Mouse (Mus musculus) cerebellum, adult 2 months (tissue): ENCODE measurements around the gene Tspan33. TPM values are rescaled to one million over a fixed set of nuclear protein-coding genes. Genes with fewer than 3 reads are reported as not detected.

Experiments used
- DNase-seq, 2 experiments: peaks; one replicate each; pipeline ENCODE4 v3.0.0; 2021
- H3K27ac ChIP-seq: fragments of 200-500 bp; 2 replicates; pipeline ENCODE4 v1.5.1; 2012; ENCODE audit warnings: low read length, control low read depth, inconsistent platforms; ENCODE audit not compliant: insufficient read depth
- H3K27me3 ChIP-seq: fragments of 200-500 bp; 2 replicates; pipeline ENCODE4 v1.6.1; 2012; ENCODE audit warnings: inconsistent platforms, mild to moderate bottlenecking, low read length, moderate library complexity; ENCODE audit not compliant: control insufficient read depth, insufficient read depth
- H3K4me1 ChIP-seq: fragments of 200-500 bp; 2 replicates; pipeline ENCODE4 v1.6.1; 2011; ENCODE audit warnings: low read length; ENCODE audit not compliant: control insufficient read depth, insufficient read depth
- H3K4me3 ChIP-seq: fragments of 200-500 bp; replicated peaks from 2 replicates; pipeline ENCODE3; 2011; ENCODE audit warnings: mild to moderate bottlenecking, low read depth, low read length, control low read depth; ENCODE audit not compliant: insufficient read depth
- CTCF ChIP-seq: fragments of 200-500 bp; IDR thresholded peaks from 2 replicates; pipeline ENCODE4 v1.5.1; 2011; ENCODE audit warnings: low read depth, mild to moderate bottlenecking, control low read depth, low read length, moderate library complexity, borderline replicate concordance; ENCODE audit not compliant: insufficient read depth
- POLR2A ChIP-seq: fragments of 200-500 bp; IDR thresholded peaks from 2 replicates; pipeline ENCODE4 v1.6.1; 2011; ENCODE audit warnings: low read length, control low read depth, borderline replicate concordance; ENCODE audit not compliant: insufficient read depth
- WGBS: fragments of 180-500 bp; shearing (Covaris S2); methylation state at CpG from one replicate; pipeline ENCODE4 v1.1.7; 2018; 5-methylcytosine and 5-hydroxymethylcytosine counted together
- polyA plus RNA-seq: library from polyadenylated mRNA; depleted of rRNA; stranded (reverse); fragments of >200 nt; gene quantifications from 2 replicates; pipeline ENCODE4 v1.2.3, GENCODE M21; 2012

Tspan33 gene
- polyA plus RNA-seq, 1 experiment: 27.2 TPM

DNA sequence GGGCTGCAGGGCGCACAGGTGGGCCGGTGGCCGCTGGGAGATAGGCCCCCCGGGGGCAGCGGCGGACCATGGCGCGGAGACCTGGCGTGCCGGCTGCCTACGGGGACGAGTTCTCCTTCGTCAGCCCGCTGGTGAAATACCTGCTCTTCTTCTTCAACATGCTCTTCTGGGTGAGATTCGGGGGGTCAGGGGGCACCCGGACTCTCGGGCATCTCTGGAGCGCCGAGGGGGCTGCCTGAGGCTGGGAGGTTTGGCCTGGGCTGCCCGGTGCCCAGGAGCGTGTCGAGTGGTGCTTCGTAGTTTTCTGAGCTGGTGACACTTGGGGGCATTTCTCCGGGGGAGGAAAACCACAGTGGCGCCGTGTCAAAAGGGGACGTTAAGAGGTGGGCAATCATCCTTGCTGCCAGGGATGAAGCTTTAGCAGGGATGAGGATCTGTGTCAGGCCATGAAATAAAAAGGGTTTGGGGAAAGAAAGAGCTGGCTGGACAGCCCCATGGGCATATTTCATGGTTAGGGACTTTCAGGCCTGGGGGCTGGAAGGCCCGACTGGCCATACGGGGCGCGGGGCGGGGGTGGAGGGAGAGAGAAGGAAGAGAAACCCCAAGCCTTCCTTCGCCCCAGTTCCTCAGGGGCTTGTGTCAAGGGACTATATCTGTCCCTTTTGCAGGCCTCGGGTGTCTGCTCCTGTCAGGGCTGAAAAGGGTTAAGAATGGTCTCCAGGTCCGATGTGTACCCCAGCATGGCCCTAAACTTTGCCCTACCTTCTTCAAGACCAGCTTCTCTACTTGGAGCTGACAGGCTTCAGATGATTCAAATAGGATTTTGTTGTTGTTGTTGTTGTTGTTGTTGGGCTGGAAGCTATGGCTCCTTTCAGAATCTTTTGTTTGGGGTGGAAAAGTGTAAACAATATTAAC, 610 bp downstream of the Tspan33 start:
- H3K27me3 ChIP-seq: no peaks in the 10 kb centered on the region
- peak in 1 of 2 experiments; percentile 34 for DNase-seq
- H3K4me1 ChIP-seq: peaks cover 17% of the 10 kb centered on the region
- H3K27ac ChIP-seq: 0 out of 2 replicates have a peak overlapping the region, but pooled peaks have one; percentile 3
- 7% methylated on average over 35 of the region's 35 CpGs for WGBS
- TF ChIP-seq POLR2A (no peak), CTCF (no peak)
- peak overlapping the region; percentile 64 for H3K4me3 ChIP-seq

DNA sequence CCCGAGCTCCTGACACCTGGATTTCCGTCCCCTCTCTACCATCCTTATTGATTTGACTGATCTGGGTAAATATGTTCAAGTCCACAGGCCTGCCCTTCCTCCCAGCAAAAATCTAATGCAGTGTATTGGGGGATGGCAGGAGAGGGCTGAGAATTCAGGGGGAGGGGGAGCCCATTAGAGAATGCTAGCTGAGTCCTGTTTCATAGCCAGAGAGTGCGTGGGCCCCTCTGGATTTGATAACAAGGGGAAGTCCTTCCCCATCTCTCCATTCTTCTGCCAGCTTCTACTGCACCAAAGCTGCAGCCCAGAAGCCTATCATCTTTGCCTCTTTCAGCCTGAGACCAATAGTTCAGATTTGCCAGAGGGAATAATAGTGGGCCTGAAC, 1.3 kb downstream of the Tspan33 start:
- Histone ChIP-seq H3K27me3 (no peaks in the 10 kb centered on the region), H3K4me3 (no peak overlapping the region), H3K27ac (no peak overlapping the region), H3K4me1 (peaks cover 17% of the 10 kb centered on the region)
- WGBS: 75% methylated on average over 3 of the region's 3 CpGs
- no peak for DNase-seq
- no peak for TF ChIP-seq POLR2A
- TF ChIP-seq CTCF: no peak

DNA sequence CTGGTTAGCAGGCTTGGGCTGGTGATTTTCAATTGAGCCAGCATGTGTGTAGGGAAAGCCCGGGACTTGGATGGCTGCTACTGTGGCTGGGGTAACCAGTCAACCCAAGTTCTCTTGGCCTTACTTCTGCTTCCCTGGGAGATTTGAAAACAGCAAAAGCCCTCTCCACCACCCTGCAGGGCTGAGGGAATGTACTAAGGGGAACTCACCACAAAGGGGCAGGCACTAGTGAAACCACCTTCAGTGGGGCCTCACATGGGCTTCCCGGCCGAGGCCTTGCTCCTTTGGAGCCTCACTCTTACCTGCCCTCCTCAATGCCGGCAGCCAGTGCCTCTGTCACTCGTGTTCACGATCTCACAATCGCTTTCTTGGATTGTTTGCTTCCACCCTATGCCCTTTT, 2.0 kb downstream of the Tspan33 start:
- no peak overlapping the region for H3K27ac ChIP-seq
- H3K4me3 ChIP-seq: no peak overlapping the region
- 80% methylated on average over 7 of the region's 7 CpGs for WGBS

DNA sequence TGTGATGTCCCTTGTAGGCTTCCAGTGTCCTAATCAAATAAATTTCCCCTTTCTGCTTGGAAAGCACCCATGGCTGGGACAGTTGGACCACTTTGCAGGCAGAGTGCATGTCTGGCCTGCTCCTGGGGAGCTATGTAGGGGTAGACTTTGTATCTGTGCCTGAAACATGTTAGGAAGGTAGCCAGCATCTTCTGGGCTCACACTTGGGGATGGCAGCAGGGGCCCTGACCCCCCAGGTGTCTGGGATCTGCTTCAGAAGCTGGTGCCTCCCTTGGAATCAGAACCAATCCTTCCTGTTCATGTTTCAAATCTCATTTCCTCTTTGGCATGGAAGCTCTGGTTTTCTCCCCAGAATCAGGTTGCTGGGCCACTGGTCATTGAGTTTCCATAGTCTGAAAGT, 3.1 kb downstream of the Tspan33 start:
- TF ChIP-seq POLR2A (no peak), CTCF (no peak)
- H3K27ac ChIP-seq: no peak overlapping the region
- no peak for DNase-seq

More for the DNA sequence above, 2.0 kb downstream of the Tspan33 start:
- Histone ChIP-seq H3K4me1 (peaks cover 17% of the 10 kb centered on the region), H3K27me3 (no peaks in the 10 kb centered on the region)
- DNase-seq: no peak
- TF ChIP-seq CTCF (no peak), POLR2A (no peak)

DNA sequence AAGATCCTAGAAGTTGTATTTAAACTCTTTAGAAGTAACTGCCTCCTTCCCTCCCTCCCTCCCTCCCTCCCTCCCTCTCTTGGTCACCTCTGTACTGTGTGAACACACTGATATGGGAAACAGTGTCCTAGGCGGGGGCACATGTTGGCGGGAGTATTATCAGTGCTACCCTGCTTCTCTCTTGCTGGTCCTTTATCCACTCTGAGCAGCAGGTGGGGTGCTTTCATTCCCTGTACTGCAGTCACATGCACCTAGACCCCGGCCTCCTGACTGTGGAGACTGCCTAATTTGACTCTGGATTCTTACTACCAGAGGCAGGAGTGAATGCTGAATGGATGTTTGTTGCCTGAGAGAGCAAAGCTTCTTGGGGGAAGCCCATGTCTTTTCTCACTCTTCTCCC, 3.5 kb downstream of the Tspan33 start:
- 59% methylated on average over 3 of the region's 3 CpGs for WGBS
- H3K4me3 ChIP-seq: no peak overlapping the region
- H3K27ac ChIP-seq: no peak overlapping the region
- no peak for DNase-seq
- no peaks in the 10 kb centered on the region for H3K27me3 ChIP-seq
- TF ChIP-seq POLR2A: no peak
- no peak for TF ChIP-seq CTCF
- peaks cover 17% of the 10 kb centered on the region for H3K4me1 ChIP-seq

More for the DNA sequence above, 3.1 kb downstream of the Tspan33 start:
- H3K27me3 ChIP-seq: no peaks in the 10 kb centered on the region
- peaks cover 17% of the 10 kb centered on the region for H3K4me1 ChIP-seq
- H3K4me3 ChIP-seq: no peak overlapping the region

DNA sequence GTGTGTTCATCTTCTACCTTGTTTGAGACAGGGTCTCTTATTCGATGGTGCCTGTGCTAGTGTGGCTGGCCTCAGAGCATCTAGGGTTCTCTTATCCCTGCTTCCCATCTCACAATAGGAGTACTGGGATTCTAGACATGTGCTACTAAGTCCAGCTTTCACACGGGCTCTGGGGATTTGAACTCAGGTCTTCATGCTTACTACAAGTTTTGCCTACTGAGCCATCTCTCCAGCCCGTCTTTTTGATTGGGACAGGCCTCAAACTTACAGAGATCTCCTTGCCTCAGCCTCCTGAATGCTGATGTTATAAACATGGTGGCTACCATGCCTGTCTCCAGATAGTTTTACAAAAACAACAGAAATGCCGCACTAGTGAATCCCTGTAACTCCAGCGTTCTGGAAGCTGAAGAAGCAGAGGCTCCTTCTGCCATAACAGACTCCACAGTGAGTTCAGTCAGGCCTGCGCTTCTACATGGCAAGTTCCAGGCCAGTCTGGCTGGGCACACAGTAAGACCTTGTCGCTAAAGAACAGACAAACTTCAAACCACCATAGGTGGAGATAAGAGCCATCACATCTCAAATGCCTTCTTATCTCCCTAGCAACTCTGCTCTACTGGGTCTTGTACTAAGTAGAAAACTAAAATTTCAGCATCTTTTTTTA, 5.2 kb downstream of the Tspan33 start:
- WGBS: 92% methylated on average over 7 of the region's 7 CpGs
- Histone ChIP-seq H3K27me3 (no peaks in the 10 kb centered on the region), H3K4me3 (no peak overlapping the region), H3K4me1 (peaks cover 17% of the 10 kb centered on the region), H3K27ac (no peak overlapping the region)
- TF ChIP-seq CTCF: no peak
- DNase-seq: no peak

DNA sequence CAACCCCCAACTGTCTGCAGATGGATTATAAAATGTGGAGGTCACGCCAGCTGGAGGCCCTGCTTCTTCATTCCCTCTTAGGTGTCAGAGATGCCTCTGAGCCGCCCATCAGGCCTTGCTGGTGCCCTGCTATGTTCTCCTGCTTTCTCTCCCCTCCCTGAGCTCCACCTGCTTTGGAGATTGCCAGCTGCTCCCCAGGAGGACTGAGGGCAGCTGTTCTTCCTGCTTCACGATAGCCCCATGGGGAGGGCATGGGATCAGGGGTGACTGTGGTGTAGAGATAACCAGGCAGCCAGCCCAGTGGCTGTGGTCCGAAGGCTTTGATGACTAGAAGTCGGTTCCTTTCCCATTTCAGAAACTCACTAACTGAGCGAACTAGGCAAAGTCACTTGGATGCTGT, 7.0 kb downstream of the Tspan33 start:
- TF ChIP-seq CTCF: no peak
- no peak for TF ChIP-seq POLR2A
- no peak overlapping the region for H3K4me3 ChIP-seq
- H3K27ac ChIP-seq: no peak overlapping the region
- WGBS: 63% methylated on average over 6 of the region's 6 CpGs
- no peak for DNase-seq
- peaks cover 6% of the 10 kb centered on the region for H3K4me1 ChIP-seq
- no peaks in the 10 kb centered on the region for H3K27me3 ChIP-seq

DNA sequence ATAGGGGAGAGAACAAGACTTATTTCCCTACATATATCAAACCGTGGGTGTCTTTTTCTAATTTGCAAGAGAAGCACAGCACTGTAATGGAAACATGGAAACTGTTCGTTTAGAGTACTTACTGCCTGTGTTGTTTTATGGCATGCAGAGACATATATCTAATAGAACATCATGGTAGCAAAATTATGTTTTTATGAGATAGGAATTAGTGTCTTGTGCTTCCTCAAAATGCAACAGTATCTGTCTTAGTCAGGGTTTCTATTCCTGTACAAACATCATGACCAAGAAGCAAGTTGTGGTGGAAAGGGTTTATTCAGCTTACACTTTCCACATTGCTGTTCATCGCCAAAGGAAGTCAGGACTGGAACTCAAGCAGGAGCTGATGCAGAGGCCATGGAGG, 8.1 kb downstream of the Tspan33 start:
- no peak for DNase-seq
- 92% methylated on average over 3 of the region's 3 CpGs for WGBS
- Histone ChIP-seq H3K27me3 (no peaks in the 10 kb centered on the region), H3K27ac (no peak overlapping the region), H3K4me1 (peaks cover 2% of the 10 kb centered on the region), H3K4me3 (no peak overlapping the region)
- TF ChIP-seq POLR2A (no peak), CTCF (no peak)
